Mouse (Mus musculus) embryo, embryonic 10 days (tissue): ENCODE data around the gene H2afz.
"Not testable (repeated sequence)": the region's sequence is repeated elsewhere in the genome, so short reads cannot be mapped to it uniquely, and the experiment has no call there.

Experiments used
- DNase-seq: peaks from one replicate; pipeline ENCODE4 v3.0.0-alpha.2; 2015; ENCODE audit warnings: low spot score

Gene H2afz

GRCm38 (mm10) chr3:137864124-137864987, at the start of gene H2afz:
H2afz (plus strand) TSS chr3:137864487.
- DNase-seq = peak; percentile 98

DNA sequence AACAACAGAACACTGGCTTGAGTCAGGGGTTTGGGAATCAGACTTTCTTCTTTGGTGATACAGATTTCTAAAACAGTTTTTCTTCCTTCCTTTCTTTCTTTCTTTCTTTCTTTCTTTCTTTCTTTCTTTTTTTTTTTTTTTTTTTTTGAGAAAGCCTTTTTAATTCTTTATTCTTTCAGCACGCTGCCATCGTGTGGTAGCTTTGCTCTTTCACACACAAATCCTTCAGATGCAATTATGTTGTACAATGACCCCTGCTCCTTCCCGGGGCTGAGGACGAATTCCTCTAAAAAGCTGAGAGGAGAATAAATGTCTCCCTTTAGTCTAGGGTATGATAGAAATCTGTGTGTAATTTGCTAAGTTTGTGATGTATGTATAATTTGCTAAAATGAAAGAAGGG, 45.6 kb upstream of the H2afz start:
- peak; percentile 49 for DNase-seq

DNA sequence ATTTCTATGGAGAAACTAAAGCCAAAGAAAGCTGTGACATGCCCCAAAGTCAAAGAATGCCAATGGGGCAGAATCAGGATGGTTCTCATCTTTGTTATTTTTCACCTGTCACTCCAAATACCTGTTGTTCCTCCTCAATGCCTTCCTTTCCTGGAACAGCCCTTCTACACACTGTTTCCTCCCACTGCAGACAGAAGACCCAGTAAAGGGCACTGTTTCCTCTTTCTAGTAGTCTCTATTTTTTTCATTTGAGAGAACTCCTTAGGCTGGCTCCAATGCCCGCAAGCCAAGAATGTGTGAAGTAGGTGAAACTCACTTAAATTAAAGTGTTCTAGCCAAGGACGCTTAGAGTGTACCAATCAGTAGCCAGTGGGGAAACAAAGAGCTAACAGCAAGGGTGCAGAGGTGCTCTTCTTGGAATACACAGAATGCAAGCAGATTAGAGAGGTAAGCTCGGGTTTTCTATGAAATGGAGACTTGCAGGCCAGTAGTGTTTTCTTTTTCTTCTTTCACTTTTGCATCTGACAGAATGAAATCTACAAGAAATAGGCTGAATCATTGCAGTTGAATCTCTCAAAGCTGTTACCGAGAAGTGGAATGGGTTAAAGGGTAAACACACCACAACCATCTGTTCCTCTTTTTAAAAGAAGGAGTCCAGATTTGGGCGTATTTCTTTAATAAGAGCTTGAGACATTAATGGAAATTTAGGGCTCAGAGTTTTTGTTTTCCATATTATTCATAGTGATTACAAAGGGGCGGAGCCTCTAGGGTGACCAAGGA, 43.4 kb upstream of the H2afz start:
- no peak for DNase-seq

GRCm38 (mm10) chr3:137823317-137823716, 41.0 kb upstream of the H2afz start:
- no peak for DNase-seq

GRCm38 (mm10) chr3:137827678-137828077, 36.6 kb upstream of the H2afz start:
- peak; percentile 55 for DNase-seq

DNA sequence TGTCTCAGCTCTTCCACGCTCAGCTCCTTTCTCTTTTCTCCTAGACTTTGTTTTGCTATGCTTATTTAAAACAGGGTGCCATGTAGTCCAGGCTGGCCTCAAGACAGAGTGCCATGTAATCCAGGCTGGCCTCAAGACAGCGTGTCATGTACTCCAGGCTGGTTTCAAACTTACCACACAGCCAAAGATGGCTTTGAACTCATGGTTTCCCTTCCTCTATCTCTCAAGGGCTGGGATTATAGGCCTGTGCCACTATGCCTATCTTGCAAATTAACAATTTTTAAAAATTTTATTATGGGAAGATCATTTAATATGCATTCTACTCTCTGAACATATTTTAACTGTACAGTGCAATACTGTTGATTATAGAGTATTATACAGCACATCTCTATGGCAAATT, 33.1 kb upstream of the H2afz start:
- DNase-seq = no peak

- no peak for DNase-seq
Measured at GRCm38 (mm10) chr3:137833128-137833527, 31.2 kb upstream of the H2afz start.

GRCm38 (mm10) chr3:137833698-137834097, 30.6 kb upstream of the H2afz start:
- DNase-seq = no peak

DNA sequence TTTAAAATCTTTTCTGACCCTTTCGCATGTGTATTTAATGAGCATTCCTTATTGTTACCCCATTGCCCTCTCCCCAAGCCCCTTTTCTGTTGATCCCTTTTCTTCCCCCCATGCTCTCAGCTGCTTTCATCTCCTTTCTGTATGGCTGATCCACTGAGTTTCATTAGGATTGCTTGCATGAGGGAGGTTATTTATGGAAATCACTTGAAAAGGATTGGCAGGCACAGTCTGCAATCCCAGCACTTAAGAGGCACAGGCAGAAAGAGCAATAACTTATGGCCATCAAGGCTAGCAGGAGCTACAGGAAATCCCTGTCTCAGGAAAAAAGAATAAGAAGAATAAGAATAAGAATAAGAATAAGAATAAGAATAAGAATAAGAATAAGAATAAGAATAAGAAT, 27.7 kb upstream of the H2afz start:
- DNase-seq = no peak

GRCm38 (mm10) chr3:137838160-137838559, 26.1 kb upstream of the H2afz start:
- no peak for DNase-seq

DNA sequence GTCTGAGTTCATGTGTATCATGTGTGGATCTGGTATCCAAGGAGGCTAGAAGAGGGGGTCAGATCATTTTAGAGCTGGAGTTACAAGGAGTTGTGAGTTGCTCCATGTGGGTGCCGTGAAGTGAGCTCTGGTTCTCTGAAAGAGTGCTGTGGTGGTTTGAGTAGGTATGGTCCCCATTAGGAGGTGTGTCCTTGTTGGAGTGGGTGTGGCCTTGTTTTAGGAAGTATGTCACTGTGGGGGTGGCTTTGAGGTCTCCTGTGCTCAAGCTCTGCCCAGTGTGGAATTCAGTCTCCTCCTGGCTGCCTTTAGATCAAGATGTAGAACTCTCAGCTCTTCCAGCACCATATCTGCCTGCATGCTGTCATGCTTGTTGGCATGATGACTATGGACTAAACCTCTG, 21.3 kb upstream of the H2afz start:
- no peak for DNase-seq

DNA sequence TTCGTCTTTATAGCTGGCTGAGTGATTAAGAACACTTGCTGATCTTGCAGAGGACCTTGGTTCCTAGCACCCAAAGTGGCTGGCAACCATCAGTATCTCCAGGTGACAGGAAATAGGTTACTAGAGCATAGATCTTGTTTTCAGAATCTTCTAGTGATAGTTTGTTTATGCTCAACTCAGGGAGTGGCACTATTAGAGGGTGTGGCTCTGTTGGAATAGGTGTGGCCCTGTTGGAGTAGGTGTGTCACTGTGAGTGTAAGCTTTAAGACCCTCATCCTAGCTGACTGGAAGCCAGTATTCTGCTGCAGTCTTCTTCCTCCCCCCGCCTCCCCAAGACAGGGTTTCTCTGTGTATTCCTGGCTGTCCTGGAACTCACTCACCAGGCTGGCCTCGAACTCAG, 20.0 kb upstream of the H2afz start:
- DNase-seq = no peak

- DNase-seq = no peak
Measured at GRCm38 (mm10) chr3:137846552-137846951, 17.7 kb upstream of the H2afz start.

DNA sequence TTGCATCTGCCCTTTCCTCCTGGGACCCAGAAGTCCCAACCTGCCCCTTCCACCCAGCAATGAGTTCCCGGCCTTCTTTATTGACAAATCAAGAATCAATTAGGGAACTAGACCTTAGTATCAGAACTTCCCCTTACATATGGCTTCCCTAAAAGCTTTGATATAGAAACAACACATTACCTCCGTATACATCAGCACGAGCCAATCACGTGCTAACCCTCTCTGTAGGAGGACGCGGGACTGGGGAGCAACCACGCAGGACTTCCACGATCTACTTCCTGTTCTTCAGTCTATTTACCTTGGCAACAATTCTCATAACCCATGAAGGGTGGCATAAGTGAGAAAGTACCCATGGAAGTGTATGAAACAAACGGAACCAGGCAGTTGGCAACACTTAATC, 15.9 kb upstream of the H2afz start:
- no peak for DNase-seq

DNA sequence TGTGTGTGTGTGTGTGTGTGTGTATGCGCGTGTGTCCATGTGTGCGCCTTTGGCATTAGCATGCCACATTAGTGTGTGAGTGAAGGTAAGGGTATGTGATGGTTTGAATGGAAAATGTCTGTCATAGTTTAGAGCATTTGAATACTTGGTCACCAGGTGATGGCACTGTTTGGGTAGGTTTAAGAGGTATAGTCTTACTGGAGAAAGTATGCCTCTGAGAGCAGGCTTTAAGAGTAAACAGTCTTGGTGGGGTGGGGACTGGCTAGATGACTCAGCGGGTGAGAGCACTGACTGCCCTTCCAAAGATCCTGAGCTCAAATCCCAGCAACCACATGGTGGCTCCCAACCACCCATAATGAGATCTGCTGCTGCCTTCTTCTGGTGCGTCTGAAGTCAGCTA, 14.6 kb upstream of the H2afz start:
- no peak for DNase-seq

- no peak for DNase-seq
Measured at GRCm38 (mm10) chr3:137851196-137851595, 13.1 kb upstream of the H2afz start.

GRCm38 (mm10) chr3:137853011-137853410, 11.3 kb upstream of the H2afz start:
- DNase-seq = not testable (repeated sequence)

DNA sequence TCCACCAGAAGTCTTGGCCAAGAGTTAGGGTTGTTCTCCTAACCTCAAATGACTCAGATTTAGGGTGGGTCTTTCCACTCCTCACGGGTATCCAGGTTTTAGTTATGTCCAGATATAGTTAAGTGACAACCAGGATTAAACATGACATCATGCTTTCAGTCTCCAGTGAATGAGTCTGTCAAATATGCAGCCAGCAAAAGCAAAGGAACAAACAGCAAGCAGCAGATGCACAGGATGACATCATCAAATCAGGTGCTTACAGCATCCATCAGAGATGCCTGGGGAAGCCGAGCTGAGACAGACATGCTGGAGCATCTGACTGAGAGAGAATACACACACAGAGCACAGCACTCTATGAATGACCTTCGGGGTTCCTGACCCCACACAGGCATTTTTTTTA, 9.0 kb upstream of the H2afz start:
- DNase-seq = no peak

- DNase-seq = no peak
Measured at GRCm38 (mm10) chr3:137856061-137856460, 8.2 kb upstream of the H2afz start.

DNA sequence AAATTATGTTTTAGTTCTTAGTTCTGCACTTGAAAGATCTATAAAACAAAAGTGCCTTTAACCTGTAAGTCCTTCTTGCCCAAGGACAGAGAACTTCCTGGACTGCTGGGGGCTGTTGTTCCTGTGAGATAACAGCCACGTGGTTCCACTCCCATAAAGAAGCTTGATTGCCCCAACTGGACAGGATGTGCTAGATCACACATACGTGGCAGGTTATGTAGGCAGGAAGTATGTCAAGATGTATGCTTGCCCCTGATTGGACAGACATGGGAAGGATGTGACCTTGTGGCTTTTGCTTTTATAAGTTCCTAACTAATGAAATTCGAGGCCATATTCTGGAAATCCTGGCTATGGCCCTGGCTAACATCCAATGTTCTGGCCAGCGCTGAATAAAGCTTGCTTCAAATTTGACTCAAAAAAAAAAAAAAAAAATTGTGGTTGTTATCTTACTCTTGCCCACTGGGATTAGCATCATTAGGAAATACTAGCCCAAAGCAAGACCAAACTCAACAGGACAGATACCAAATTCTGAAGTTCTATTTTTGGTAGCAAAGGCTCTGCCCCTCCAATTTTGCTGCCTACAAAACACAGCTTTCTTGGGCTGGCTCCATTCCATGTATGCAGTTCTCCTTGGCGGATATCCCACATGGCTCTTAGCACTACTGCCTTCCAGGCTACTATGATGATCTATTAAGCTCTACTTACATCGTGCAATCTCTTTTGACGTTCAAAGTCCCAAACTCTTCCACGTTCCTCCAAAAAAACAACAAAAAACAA, 3.7 kb upstream of the H2afz start:
- DNase-seq = no peak

GRCm38 (mm10) chr3:137861436-137861835, 2.9 kb upstream of the H2afz start:
- DNase-seq = no peak

- no peak for DNase-seq
Measured at GRCm38 (mm10) chr3:137862600-137862999, 1.7 kb upstream of the H2afz start.
